Mouse (Mus musculus) ovary, postnatal 36 days (tissue): ENCODE data around the gene Sirt3.

Source experiments
- DNase-seq: peaks from one replicate; pipeline ENCODE4 v3.0.0; 2022; ENCODE audit warnings: low spot score, mixed read lengths

The Sirt3 gene

GRCm38 (mm10) chr7:140848591-140848990, 33.5 kb downstream of the Sirt3 start:
- DNase-seq = peak; percentile 2

GRCm38 (mm10) chr7:140847755-140848580, 34.1 kb downstream of the Sirt3 start, which contains the start of gene Odf3:
Gene Odf3, plus strand, starts transcription at chr7:140847805.
- DNase-seq = peak; percentile 57

- no peak for DNase-seq
These were observed 35.4 kb downstream of the Sirt3 start for GRCm38 (mm10) chr7:140846676-140847075.

GRCm38 (mm10) chr7:140845683-140846082, 36.4 kb downstream of the Sirt3 start:
- peak; percentile 3 for DNase-seq

GRCm38 (mm10) chr7:140844905-140845665, 37.0 kb downstream of the Sirt3 start, which contains the start of gene Scgb1c1:
Gene Scgb1c1, plus strand, starts transcription at chr7:140845547.
- peak; percentile 85 for DNase-seq

- no peak for DNase-seq
These were observed 38.3 kb downstream of the Sirt3 start for GRCm38 (mm10) chr7:140843806-140844205.

- no peak for DNase-seq
These were observed 41.1 kb downstream of the Sirt3 start for GRCm38 (mm10) chr7:140840750-140841735.

GRCm38 (mm10) chr7:140839556-140839955, 42.6 kb downstream of the Sirt3 start:
- no peak for DNase-seq

GRCm38 (mm10) chr7:140836243-140837115, 45.6 kb downstream of the Sirt3 start:
- DNase-seq = no peak

- DNase-seq = no peak
These were observed 46.4 kb downstream of the Sirt3 start for GRCm38 (mm10) chr7:140835758-140836087.

GRCm38 (mm10) chr7:140834968-140835757, 46.9 kb downstream of the Sirt3 start, which contains the start of gene Urah:
Gene Urah, plus strand, starts transcription at chr7:140835018.
- no peak for DNase-seq

GRCm38 (mm10) chr7:140833341-140833740, 48.8 kb downstream of the Sirt3 start:
- no peak for DNase-seq

- DNase-seq = no peak
These were observed 50.7 kb downstream of the Sirt3 start for GRCm38 (mm10) chr7:140831447-140831846.

- no peak for DNase-seq
These were observed 53.8 kb downstream of the Sirt3 start for GRCm38 (mm10) chr7:140828171-140828881.

GRCm38 (mm10) chr7:140822731-140823130, 59.4 kb downstream of the Sirt3 start:
- DNase-seq = no peak

GRCm38 (mm10) chr7:140821653-140822329, 60.3 kb downstream of the Sirt3 start, which contains the start of gene Zfp941:
Gene Zfp941, minus strand, starts transcription at chr7:140822178.
- DNase-seq = no peak

- no peak for DNase-seq
These were observed 60.8 kb downstream of the Sirt3 start for GRCm38 (mm10) chr7:140821305-140821652.

GRCm38 (mm10) chr7:140820173-140820572, 61.9 kb downstream of the Sirt3 start:
- DNase-seq = no peak
